ENCODE assay signal across 21 mouse cellular contexts in the genomic region with DNA sequence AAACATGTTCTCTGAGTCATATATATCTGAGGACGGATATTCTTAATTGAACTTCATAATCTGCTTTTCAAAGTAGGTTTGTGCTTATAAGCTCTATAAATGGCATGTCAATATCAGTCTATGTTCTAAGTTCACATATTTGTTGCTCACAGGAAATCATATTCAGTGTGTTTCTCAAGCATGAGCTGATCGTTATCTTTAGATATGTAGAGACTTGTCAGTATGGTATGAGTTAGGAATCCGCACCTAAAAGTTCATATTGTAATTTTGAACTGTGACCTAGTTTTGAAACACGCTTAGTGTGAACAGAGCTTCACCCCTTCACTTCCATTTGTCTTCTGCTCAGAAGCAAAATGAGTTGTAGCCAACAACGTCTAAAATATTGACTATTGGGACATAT.
DNase-seq lines count a peak whose midpoint lies in the region; ATAC-seq and TF ChIP-seq lines count a peak whose summit lies in the region.
"Had no signal": no experiment of that assay in that cellular context is flagged by ENCODE, and none has a peak within 500 bp of the region (broad histone marks: within the 10 kb centered on the region; RNA-seq: fewer than 3 reads in every experiment).

No protein-coding gene starts in this region.

- H3K27ac ChIP-seq in stomach, postnatal 0 days (replicated peaks): no peak overlapping the region

- no peaks in the 10 kb centered on the region for H3K9me3 ChIP-seq in stomach, postnatal 0 days (ENCODE audit: control insufficient read depth, low read length)

- no peak for ATAC-seq in stomach, postnatal 0 days (ENCODE audit: low FRiP score, low TSS enrichment)
- ATAC-seq in erythroid progenitor cell, adult 5-6 weeks (replicated peaks; ENCODE audit: low FRiP score, poor library complexity, severe bottlenecking): no peak
- ATAC-seq: activated CD4-positive, CD25-positive, alpha-beta regulatory T cell, adult 4 months; CD4-positive, CD25-positive, alpha-beta regulatory T cell, adult 4 months; Patski had no signal

- no peak overlapping the region for H3K4me2 ChIP-seq in stomach, postnatal 0 days (replicated peaks; ENCODE audit: low read depth)

- no peaks in the 10 kb centered on the region for H3K27me3 ChIP-seq in stomach, postnatal 0 days (ENCODE audit: control insufficient read depth, insufficient read depth, low read length)
- H3K27me3 ChIP-seq: CH12.LX, Patski had no signal

- TF ChIP-seq CTCF in stomach, postnatal 0 days (IDR thresholded peaks at IDR 0.05; ENCODE audit: low read depth): no peak

- H3K4me1 ChIP-seq in stomach, postnatal 0 days (replicated peaks; ENCODE audit: control insufficient read depth, insufficient read depth): no peaks in the 10 kb centered on the region

- TF ChIP-seq EP300 in stomach, postnatal 0 days (optimal IDR thresholded peaks at IDR 0.05): peak; percentile 86

- 66% methylated on average over 5 of the region's 5 CpGs for WGBS in stomach, postnatal 0 days

- DNase-seq in fat pad, adult 2 months (ENCODE audit: extremely low read depth, low read depth, low spot score): peak; percentile 78
- DNase-seq in gonadal fat pad, adult 2 months (ENCODE audit: low read depth): peak; percentile 85
- DNase-seq in stomach, postnatal 0 days (ENCODE audit: low spot score): no peak
- no peak for DNase-seq in heart, postnatal 4 days
- DNase-seq in kidney, postnatal 25 days: no peak
- DNase-seq: adrenal gland, adult 2 months; adrenal gland, adult 8-10 months; adrenal gland, postnatal 10 days; adrenal gland, postnatal 14 days; adrenal gland, postnatal 25 days; adrenal gland, postnatal 36 days; B cell, adult 2 months; cerebellum, adult 11 months; cerebellum, adult 11-12 months; cerebellum, adult 18-20 months had no signal

- no peak overlapping the region for H3K9ac ChIP-seq in stomach, postnatal 0 days (ENCODE audit: low read length)

- H3K4me3 ChIP-seq in stomach, postnatal 0 days (ENCODE audit: low read depth, low read length): no peak overlapping the region

- no peaks in the 10 kb centered on the region for H3K36me3 ChIP-seq in stomach, postnatal 0 days (ENCODE audit: control insufficient read depth, insufficient read depth, low read length)
- H3K36me3 ChIP-seq: G1E had no signal

Comparison
In these comparisons a context has a peak if more than half of its experiments do, and no peak if none do; other contexts are left out.
1. DNase-seq: peak in fat pad, adult 2 months (single experiment) and gonadal fat pad, adult 2 months (single experiment); none in stomach, postnatal 0 days (single experiment), heart, postnatal 4 days (single experiment) and kidney, postnatal 25 days (0 of 2).